Mouse (Mus musculus): ENCODE measurements around the gene Map4k5. TPM values are rescaled to one million over a fixed set of nuclear protein-coding genes. Genes with fewer than 3 reads are reported as not detected.

Gene Map4k5
- polyA plus RNA-seq, 1 experiment from 2014 or later: 32.0 TPM

GRCm38 (mm10) chr12:69753936-69754335 lies 139.1 kb downstream of the Map4k5 start:
- Histone ChIP-seq H3K27me3 (replicated peaks; ENCODE audit: control insufficient read depth, insufficient read depth, low read length) (no peaks in the 10 kb centered on the region), H3K4me3 (ENCODE audit: low read depth, low read length) (no peak overlapping the region), H3K27ac (ENCODE audit: low read depth) (no peak overlapping the region), H3K4me2 (ENCODE audit: low read length) (no peak overlapping the region), H3K9ac (ENCODE audit: low read length) (no peak overlapping the region), H3K9me3 (ENCODE audit: control insufficient read depth, low read length) (no peaks in the 10 kb centered on the region), H3K4me1 (replicated peaks; ENCODE audit: control insufficient read depth, insufficient read depth, low read length) (peaks cover 20% of the 10 kb centered on the region), H3K36me3 (ENCODE audit: control insufficient read depth, insufficient read depth, low read length) (no peaks in the 10 kb centered on the region)
- DNase-seq (ENCODE audit: low spot score) (no peak), ATAC-seq (replicated peaks; ENCODE audit: low FRiP score, low TSS enrichment, low read depth) (no peak)
- WGBS: 84% methylated on average over 5 of the region's 5 CpGs

MicroRNA genes within 50 kb of the gene (microRNA counts, 519-probe panel; counts per million panel counts)
- not detected for microRNA mmu-miR-681

Small RNA genes lying within 50 kb of the gene (microRNA-seq; reads per million reads assigned to microRNA genes)
- gene Mir681: not detected

Other genes with a start within 250 kb of the Map4k5 start
- 10.6 and 14.6 TPM in 2 replicates for gene Sos2, start 211.3 kb downstream of the Map4k5 start, polyA plus RNA-seq (2014; fragmentation: Nextera tagmentation; extraction: Ambion mirVana)
- gene L2hgdh, start 168.3 kb downstream of the Map4k5 start, polyA plus RNA-seq (2014; fragmentation: Nextera tagmentation; extraction: Ambion mirVana): 18.4 and 19.3 TPM in 2 replicates
- 31.7 and 33.3 TPM in 2 replicates for gene Atp5s, start 168.2 kb downstream of the Map4k5 start, polyA plus RNA-seq (2014; fragmentation: Nextera tagmentation; extraction: Ambion mirVana)
- 0.92 and 1.5 TPM in 2 replicates for gene Cdkl1, start 101.9 kb downstream of the Map4k5 start, polyA plus RNA-seq (2014; fragmentation: Nextera tagmentation; extraction: Ambion mirVana)
- 6.9 and 8.6 TPM in 2 replicates for gene Atl1, start 586 bp downstream of the Map4k5 start, polyA plus RNA-seq (2014; fragmentation: Nextera tagmentation; extraction: Ambion mirVana)
- gene Sav1, start 93.8 kb upstream of the Map4k5 start, polyA plus RNA-seq (2014; fragmentation: Nextera tagmentation; extraction: Ambion mirVana): 4.1 and 6.6 TPM in 2 replicates
- gene Nin, start 220.5 kb upstream of the Map4k5 start, polyA plus RNA-seq (2014; fragmentation: Nextera tagmentation; extraction: Ambion mirVana): 18.5 and 21.2 TPM in 2 replicates

Data from intestine, embryonic 14.5 days (tissue).